Mouse (Mus musculus) lung, postnatal 0 days (tissue): ENCODE data around the gene Pbx1. TPM values are rescaled to one million over a fixed set of nuclear protein-coding genes. Genes with fewer than 3 reads are reported as not detected.

Experiments used
- ATAC-seq: fragments of 200-750 bp; cut with Nextera tagmentation; 2 replicates; pipeline ENCODE4 v1.8.0; 2017; ENCODE audit warnings: moderate library complexity
- DNase-seq: peaks from one replicate; pipeline ENCODE4 v3.0.0-alpha.2; 2016; ENCODE audit warnings: low spot score
- H3K27ac ChIP-seq: fragments of 300-500 bp; sonication (generic); 2 replicates; pipeline ENCODE4 v1.5.1; 2014; ENCODE audit warnings: antibody characterized with exemption, mild to moderate bottlenecking, low read length, mixed read lengths
- H3K27me3 ChIP-seq: fragments of 300-500 bp; sonication (generic); replicated peaks from 2 replicates; pipeline ENCODE4 v1.6.1; 2014; ENCODE audit warnings: low read length, mixed read lengths; ENCODE audit not compliant: insufficient read depth
- H3K36me3 ChIP-seq: fragments of 300-500 bp; sonication (generic); 2 replicates; pipeline ENCODE4 v1.6.1; 2014; ENCODE audit warnings: low read length, mixed read lengths; ENCODE audit not compliant: insufficient read depth
- H3K4me1 ChIP-seq: fragments of 300-500 bp; sonication (generic); 2 replicates; pipeline ENCODE4 v1.6.1; 2014; ENCODE audit warnings: antibody characterized with exemption, low read depth, low read length, mixed read lengths; ENCODE audit not compliant: insufficient read depth
- H3K4me2 ChIP-seq: fragments of 300-500 bp; sonication (generic); replicated peaks from 2 replicates; pipeline ENCODE4 v1.6.1; 2014; ENCODE audit warnings: low read depth, mild to moderate bottlenecking, low read length, moderate library complexity, mixed read lengths
- H3K4me3 ChIP-seq: fragments of 300-500 bp; sonication (generic); 2 replicates; pipeline ENCODE4 v1.5.1; 2014; ENCODE audit warnings: low read depth, low read length
- H3K9ac ChIP-seq: fragments of 300-500 bp; sonication (generic); replicated peaks from 2 replicates; pipeline ENCODE4 v1.6.1; 2014; ENCODE audit warnings: low read depth, mild to moderate bottlenecking
- H3K9me3 ChIP-seq: fragments of 300-500 bp; sonication (generic); 2 replicates; pipeline ENCODE4 v1.6.1; 2016; ENCODE audit warnings: low read length, mixed read lengths
- CTCF ChIP-seq: IDR thresholded peaks from 2 replicates; pipeline ENCODE4 v1.5.1; 2016; ENCODE audit warnings: antibody characterized with exemption, mild to moderate bottlenecking
- EP300 ChIP-seq: IDR thresholded peaks from 2 replicates; pipeline ENCODE4 v1.6.1; 2016; ENCODE audit warnings: antibody characterized with exemption, mild to moderate bottlenecking, control low read depth
- WGBS: fragments of 180-500 bp; shearing (Covaris S2); extraction: QIAGEN DNeasy Blood & Tissue Kit; methylation state at CpG from one replicate; pipeline ENCODE4 v1.1.7; 2014; 5-methylcytosine and 5-hydroxymethylcytosine counted together
- polyA plus RNA-seq: library from polyadenylated mRNA; unstranded; fragments of >200 nt; fragmentation: Nextera tagmentation; extraction: Ambion mirVana; gene quantifications from 2 replicates; pipeline ENCODE4 v1.2.1, GENCODE M21; 2015

Gene Pbx1
- polyA plus RNA-seq, 1 experiment from 2014 or later = 23.9 TPM

- Histone ChIP-seq H3K9ac (0 out of 2 replicates have a peak overlapping the region, but pooled peaks have one; percentile 16), H3K27me3 (no peaks in the 10 kb centered on the region), H3K9me3 (no peaks in the 10 kb centered on the region), H3K4me3 (peak overlapping the region; percentile 76), H3K4me1 (no peaks in the 10 kb centered on the region; the same call in 1 of the 2 replicates), H3K4me2 (peak overlapping the region; percentile 65), H3K36me3 (no peaks in the 10 kb centered on the region), H3K27ac (peak overlapping the region; percentile 64; the same call in 1 of the 2 replicates)
- ATAC-seq (no peak), DNase-seq (peak; percentile 27)
- TF ChIP-seq CTCF = no peak
- no peak for TF ChIP-seq EP300
- 22% methylated on average over 4 of the region's 4 CpGs for WGBS
Measured at GRCm38 (mm10) chr1:168427596-168427995, 4.5 kb downstream of the Pbx1 start.

GRCm38 (mm10) chr1:168426900-168427299, 5.2 kb downstream of the Pbx1 start:
- ATAC-seq (no peak), DNase-seq (no peak)
- no peaks in the 10 kb centered on the region for H3K27me3 ChIP-seq
- H3K4me3 ChIP-seq = peak overlapping the region; percentile 76
- no peak overlapping the region for H3K27ac ChIP-seq
- 29% methylated on average over 9 of the region's 9 CpGs for WGBS
- no peaks in the 10 kb centered on the region for H3K36me3 ChIP-seq
- peak overlapping the region; percentile 65 for H3K4me2 ChIP-seq
- no peaks in the 10 kb centered on the region for H3K9me3 ChIP-seq
- no peaks in the 10 kb centered on the region; the same call in 1 of the 2 replicates for H3K4me1 ChIP-seq
- 0 out of 2 replicates have a peak overlapping the region, but pooled peaks have one; percentile 16 for H3K9ac ChIP-seq
- TF ChIP-seq EP300 = no peak
- TF ChIP-seq CTCF = no peak

GRCm38 (mm10) chr1:168426281-168426680, 5.8 kb downstream of the Pbx1 start:
- WGBS = 33% methylated on average over 7 of the region's 7 CpGs
- Histone ChIP-seq H3K27me3 (no peaks in the 10 kb centered on the region), H3K9me3 (no peaks in the 10 kb centered on the region), H3K36me3 (no peaks in the 10 kb centered on the region), H3K4me3 (peak overlapping the region; percentile 76), H3K4me1 (no peaks in the 10 kb centered on the region; the same call in 1 of the 2 replicates), H3K4me2 (peak overlapping the region; percentile 65), H3K27ac (no peak overlapping the region), H3K9ac (0 out of 2 replicates have a peak overlapping the region, but pooled peaks have one; percentile 16)
- no peak for ATAC-seq
- TF ChIP-seq EP300 (no peak), CTCF (no peak)
- no peak for DNase-seq

- Histone ChIP-seq H3K4me3 (peak overlapping the region; percentile 2; the same call in 1 of the 2 replicates), H3K9me3 (no peaks in the 10 kb centered on the region), H3K36me3 (no peaks in the 10 kb centered on the region), H3K27me3 (no peaks in the 10 kb centered on the region), H3K4me1 (no peaks in the 10 kb centered on the region; the same call in 1 of the 2 replicates), H3K9ac (no peak overlapping the region), H3K27ac (no peak overlapping the region), H3K4me2 (peak overlapping the region; percentile 65)
- 36% methylated on average over 5 of the region's 5 CpGs for WGBS
- TF ChIP-seq CTCF = no peak
- ATAC-seq = no peak
- DNase-seq = peak; percentile 27
Measured at GRCm38 (mm10) chr1:168425017-168425705, 6.9 kb downstream of the Pbx1 start.

DNA sequence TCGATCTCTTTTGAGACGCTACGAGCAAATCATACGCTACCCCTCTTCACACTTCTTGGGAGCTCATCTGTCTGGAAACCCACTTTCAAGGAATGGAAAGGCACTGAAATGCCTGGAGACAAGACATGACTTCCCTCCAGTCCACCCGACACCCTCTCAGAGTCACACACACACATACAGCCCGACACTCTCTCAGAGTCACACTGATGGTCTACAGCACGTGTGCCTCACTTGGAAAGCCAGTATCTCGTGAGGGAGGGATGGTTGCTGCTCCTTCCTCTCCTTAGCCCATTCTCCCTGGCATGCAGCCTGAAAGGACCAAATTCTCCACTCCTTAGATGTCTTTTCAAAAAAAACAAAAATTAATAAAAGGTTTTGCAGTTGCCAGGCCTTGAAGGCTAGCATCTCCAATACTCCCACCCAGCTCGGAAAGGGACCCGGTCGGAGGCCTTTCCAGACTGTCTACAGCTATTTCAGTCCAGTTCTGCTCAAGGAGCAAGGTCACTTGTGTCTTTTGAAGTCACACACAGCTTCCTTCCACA, 8.6 kb downstream of the Pbx1 start:
- Histone ChIP-seq H3K4me2 (0 out of 2 replicates have a peak overlapping the region, but pooled peaks have one; percentile 17), H3K27me3 (no peaks in the 10 kb centered on the region), H3K9me3 (no peaks in the 10 kb centered on the region), H3K4me3 (no peak overlapping the region), H3K27ac (no peak overlapping the region), H3K36me3 (no peaks in the 10 kb centered on the region), H3K9ac (no peak overlapping the region), H3K4me1 (no peaks in the 10 kb centered on the region; the same call in 1 of the 2 replicates)
- DNase-seq = peak; percentile 31
- WGBS = 37% methylated on average over 11 of the region's 11 CpGs
- peak; percentile 28; the same call in 1 of the 2 replicates for ATAC-seq
- TF ChIP-seq CTCF (no peak), EP300 (no peak)

- no peak for TF ChIP-seq EP300
- no peak for TF ChIP-seq CTCF
- H3K9ac ChIP-seq = no peak overlapping the region
- no peak for ATAC-seq
- H3K4me1 ChIP-seq = peaks cover 17% of the 10 kb centered on the region; the same call in 1 of the 2 replicates
- no peaks in the 10 kb centered on the region for H3K36me3 ChIP-seq
- H3K9me3 ChIP-seq = no peaks in the 10 kb centered on the region
- no peaks in the 10 kb centered on the region for H3K27me3 ChIP-seq
- no peak overlapping the region for H3K4me2 ChIP-seq
- H3K4me3 ChIP-seq = no peak overlapping the region
- H3K27ac ChIP-seq = no peak overlapping the region
- no peak for DNase-seq
- WGBS = 76% methylated on average over 9 of the region's 9 CpGs
Measured at GRCm38 (mm10) chr1:168418903-168419302, 13.2 kb downstream of the Pbx1 start.
